Mouse (Mus musculus) midbrain, embryonic 15.5 days (tissue): ENCODE data around the gene Efnb1. TPM values are rescaled to one million over a fixed set of nuclear protein-coding genes. Genes with fewer than 3 reads are reported as not detected.

Source experiments
- polyA plus RNA-seq: library from polyadenylated mRNA; unstranded; fragments of >200 nt; fragmentation: Nextera tagmentation; extraction: Ambion mirVana; gene quantifications from 2 replicates; pipeline ENCODE4 v1.2.1, GENCODE M21; 2015

The Efnb1 gene
- polyA plus RNA-seq, 1 experiment from 2014 or later: 25.6 TPM

Other genes with a start within 250 kb of the Efnb1 start
- 40.1 and 46.6 TPM in 2 replicates for gene Ophn1, start 245.1 kb upstream of the Efnb1 start, polyA plus RNA-seq
- 17.7 and 17.9 TPM in 2 replicates for gene Yipf6, start 199.8 kb upstream of the Efnb1 start, polyA plus RNA-seq
- gene Stard8, start 132.9 kb upstream of the Efnb1 start, polyA plus RNA-seq: 5.4 and 5.7 TPM in 2 replicates